Mouse (Mus musculus) heart, embryonic 15.5 days (tissue): Measurements from ENCODE around the gene Setd1a. TPM values are rescaled to one million over a fixed set of nuclear protein-coding genes. Genes with fewer than 3 reads are reported as not detected.

Experiments
- ATAC-seq: fragments of 200-750 bp; cut with Nextera tagmentation; replicated peaks from 2 replicates; pipeline ENCODE4 v1.8.0; 2017; ENCODE audit warnings: low read depth, moderate TSS enrichment; ENCODE audit not compliant: insufficient number of reproducible peaks, insufficient read depth, low FRiP score
- H3K27ac ChIP-seq: fragments of 300-500 bp; sonication (generic); 2 replicates; pipeline ENCODE4 v1.5.1; 2015; ENCODE audit warnings: mild to moderate bottlenecking, inconsistent platforms
- H3K27me3 ChIP-seq: fragments of 300-500 bp; sonication (generic); 2 replicates; pipeline ENCODE4 v1.6.1; 2015; ENCODE audit warnings: inconsistent platforms
- H3K36me3 ChIP-seq: fragments of 300-500 bp; sonication (generic); 2 replicates; pipeline ENCODE4 v1.6.1; 2015; ENCODE audit warnings: mild to moderate bottlenecking, inconsistent platforms
- H3K4me1 ChIP-seq: fragments of 300-500 bp; sonication (generic); replicated peaks from 2 replicates; pipeline ENCODE4 v1.6.1; 2015; ENCODE audit warnings: inconsistent platforms
- H3K4me2 ChIP-seq: fragments of 300-500 bp; sonication (generic); 2 replicates; pipeline ENCODE4 v1.6.1; 2015; ENCODE audit warnings: inconsistent platforms, mild to moderate bottlenecking, moderate library complexity
- H3K4me3 ChIP-seq: fragments of 300-500 bp; sonication (generic); 2 replicates; pipeline ENCODE4 v1.5.1; 2015; ENCODE audit warnings: mild to moderate bottlenecking, inconsistent platforms
- H3K9ac ChIP-seq: fragments of 300-500 bp; sonication (generic); 2 replicates; pipeline ENCODE4 v1.6.1; 2015; ENCODE audit warnings: mild to moderate bottlenecking, inconsistent platforms
- H3K9me3 ChIP-seq: fragments of 300-500 bp; sonication (generic); replicated peaks from 2 replicates; pipeline ENCODE4 v1.6.1; 2016; ENCODE audit warnings: inconsistent platforms
- WGBS: fragments of 180-500 bp; shearing (Covaris S2); methylation state at CpG from one replicate; pipeline ENCODE4 v1.1.7; 2015; ENCODE audit warnings: mixed read lengths; 5-methylcytosine and 5-hydroxymethylcytosine counted together
- polyA plus RNA-seq: library from polyadenylated mRNA; unstranded; fragments of >200 nt; fragmentation: Nextera tagmentation; extraction: Ambion mirVana; gene quantifications from 2 replicates; pipeline ENCODE4 v1.2.1, GENCODE M21; 2015

Setd1a gene
- polyA plus RNA-seq, 1 experiment from 2014 or later: 13.0 TPM

DNA sequence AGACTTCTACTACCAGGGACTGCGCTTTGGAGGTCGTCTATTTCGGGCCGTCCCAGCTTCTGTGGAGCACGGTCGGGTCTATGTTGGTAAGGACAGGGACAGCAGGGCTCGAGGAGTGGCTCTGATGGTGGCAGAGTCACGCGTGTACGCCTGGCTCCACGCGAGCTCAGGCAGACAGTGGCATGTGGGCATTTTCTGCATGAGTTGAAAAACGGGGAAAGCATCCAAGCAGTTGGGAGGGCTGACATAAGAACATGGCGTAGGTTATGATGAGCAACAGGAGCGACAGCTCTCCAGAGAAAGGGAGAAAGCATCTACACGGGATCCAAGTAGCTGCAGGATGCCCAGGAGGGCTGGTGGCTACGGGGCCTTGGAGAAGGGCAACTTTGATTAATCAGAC, 25.8 kb downstream of the Setd1a start:
- Histone ChIP-seq H3K36me3 (peaks cover 29% of the 10 kb centered on the region), H3K9ac (no peak overlapping the region), H3K4me2 (no peak overlapping the region), H3K27me3 (no peaks in the 10 kb centered on the region), H3K27ac (no peak overlapping the region), H3K4me1 (peaks cover 11% of the 10 kb centered on the region), H3K4me3 (no peak overlapping the region), H3K9me3 (no peaks in the 10 kb centered on the region)
- ATAC-seq: no peak
- 90% methylated on average over 17 of the region's 17 CpGs for WGBS

DNA sequence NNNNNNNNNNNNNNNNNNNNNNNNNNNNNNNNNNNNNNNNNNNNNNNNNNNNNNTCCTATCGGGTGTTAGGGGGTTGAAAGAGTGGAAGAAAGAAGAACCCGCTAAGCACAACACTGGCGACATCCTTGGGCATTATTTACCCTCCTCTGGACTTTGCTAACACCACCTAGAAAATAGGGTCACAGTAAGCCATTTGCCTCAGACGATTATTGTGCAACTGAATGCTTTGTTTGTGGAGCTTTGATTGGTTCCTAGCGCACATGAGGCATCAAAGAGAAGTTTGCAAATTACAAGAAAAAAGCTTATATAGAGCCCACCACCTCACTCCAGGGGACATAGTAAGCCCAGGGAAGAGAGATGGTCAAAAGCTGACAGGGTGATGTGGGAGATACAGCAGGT, 32.4 kb downstream of the Setd1a start:
- 62% methylated on average over 5 of the region's 5 CpGs for WGBS
- ATAC-seq: no peak
- no peak overlapping the region for H3K4me3 ChIP-seq
- H3K4me1 ChIP-seq: peaks cover 1% of the 10 kb centered on the region
- no peaks in the 10 kb centered on the region for H3K9me3 ChIP-seq
- H3K27ac ChIP-seq: no peak overlapping the region
- no peak overlapping the region for H3K9ac ChIP-seq
- H3K4me2 ChIP-seq: no peak overlapping the region
- no peaks in the 10 kb centered on the region for H3K27me3 ChIP-seq
- no peaks in the 10 kb centered on the region for H3K36me3 ChIP-seq

DNA sequence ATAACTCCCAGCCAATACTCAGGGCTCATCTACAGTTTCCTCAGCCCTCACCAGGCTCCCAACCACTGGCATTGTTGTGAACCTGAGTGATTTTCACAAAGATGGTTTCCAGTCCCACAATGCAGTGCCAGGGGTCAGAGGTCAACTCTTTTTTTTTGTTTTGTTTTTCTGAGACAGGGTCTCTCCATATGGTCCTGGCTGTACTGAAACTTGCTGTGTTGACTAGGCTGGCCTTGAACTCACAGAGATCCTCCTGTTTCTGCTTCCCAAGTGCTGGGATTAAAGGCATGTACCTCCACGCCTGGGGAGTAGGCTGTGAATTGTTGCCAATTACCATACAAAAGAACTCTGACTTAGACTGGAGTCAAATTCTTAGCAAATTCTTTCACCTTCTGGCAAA, 33.4 kb downstream of the Setd1a start:
- WGBS: 92% methylated on average over 1 of the region's 1 CpGs
- no peak overlapping the region for H3K9ac ChIP-seq
- ATAC-seq: no peak
- H3K4me1 ChIP-seq: peaks cover 11% of the 10 kb centered on the region
- no peaks in the 10 kb centered on the region for H3K27me3 ChIP-seq
- H3K36me3 ChIP-seq: no peaks in the 10 kb centered on the region
- no peaks in the 10 kb centered on the region for H3K9me3 ChIP-seq
- no peak overlapping the region for H3K27ac ChIP-seq
- H3K4me2 ChIP-seq: no peak overlapping the region
- H3K4me3 ChIP-seq: no peak overlapping the region

DNA sequence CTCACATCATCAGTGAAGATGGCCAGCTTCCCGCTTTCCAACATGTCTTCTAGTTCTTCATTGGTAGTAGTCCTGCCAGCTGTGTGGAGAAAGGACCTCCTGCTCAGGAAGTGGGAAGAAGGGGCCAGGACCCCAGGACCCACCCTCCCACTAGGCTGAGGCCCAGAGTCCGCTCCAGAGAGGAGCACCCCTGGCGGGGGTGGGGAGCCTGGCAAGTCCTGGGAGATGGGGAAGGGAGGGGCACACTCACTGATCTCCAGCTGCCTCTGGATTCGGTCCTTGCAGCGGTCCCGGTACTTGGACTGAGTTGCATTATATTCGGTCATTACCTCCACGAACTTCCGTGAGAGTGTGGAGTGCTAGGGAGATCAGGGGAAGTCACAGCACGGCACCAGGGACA, 34.2 kb downstream of the Setd1a start:
- Histone ChIP-seq H3K27ac (no peak overlapping the region), H3K9me3 (no peaks in the 10 kb centered on the region), H3K4me2 (no peak overlapping the region), H3K27me3 (no peaks in the 10 kb centered on the region), H3K4me1 (peaks cover 17% of the 10 kb centered on the region), H3K9ac (no peak overlapping the region), H3K4me3 (no peak overlapping the region), H3K36me3 (no peaks in the 10 kb centered on the region)
- WGBS: 74% methylated on average over 10 of the region's 10 CpGs
- ATAC-seq: no peak

DNA sequence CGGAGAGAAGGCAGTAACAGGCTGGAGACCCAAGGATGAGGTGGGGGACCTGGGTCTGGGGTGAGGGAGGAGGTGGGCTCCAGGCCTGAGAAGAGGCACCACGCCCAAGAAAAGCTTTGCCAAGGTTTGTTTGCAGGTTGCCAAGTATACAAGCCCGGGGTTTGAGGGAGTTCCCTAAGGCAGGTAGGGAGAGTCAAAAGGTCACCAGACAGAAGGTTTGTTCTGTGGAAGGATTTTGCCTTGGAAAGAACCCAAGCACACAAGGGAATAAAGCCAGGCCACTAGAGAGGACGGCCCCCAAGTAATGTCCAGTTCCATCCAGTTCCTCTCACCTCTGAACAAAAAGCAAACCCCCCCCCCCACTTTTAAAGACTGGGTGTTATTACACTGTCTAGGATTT, 34.8 kb downstream of the Setd1a start:
- no peak overlapping the region for H3K27ac ChIP-seq
- peaks cover 21% of the 10 kb centered on the region for H3K4me1 ChIP-seq
- no peaks in the 10 kb centered on the region for H3K9me3 ChIP-seq
- no peaks in the 10 kb centered on the region for H3K36me3 ChIP-seq
- WGBS: 76% methylated on average over 4 of the region's 4 CpGs
- no peak overlapping the region for H3K4me2 ChIP-seq
- no peak for ATAC-seq
- no peak overlapping the region for H3K9ac ChIP-seq
- H3K4me3 ChIP-seq: no peak overlapping the region
- no peaks in the 10 kb centered on the region for H3K27me3 ChIP-seq

DNA sequence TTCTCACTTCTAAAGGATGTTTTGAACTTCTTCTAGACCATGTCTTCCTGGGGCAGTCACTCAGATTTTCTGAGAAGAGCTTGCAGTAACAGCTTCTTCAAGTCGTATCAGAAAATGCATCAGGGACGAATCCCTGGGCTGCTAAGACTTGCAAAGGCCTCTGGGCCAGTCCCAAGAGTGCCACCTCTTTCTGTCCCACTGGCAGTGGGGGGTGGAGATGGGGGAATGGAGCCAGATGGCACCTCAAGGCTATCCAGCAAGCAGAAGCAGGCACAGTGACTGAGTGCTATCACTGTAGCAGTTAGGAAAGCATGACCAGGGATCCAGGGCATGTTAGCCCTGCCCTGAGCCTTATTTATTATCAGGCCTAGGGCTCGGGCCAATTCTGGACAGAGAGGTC, 35.8 kb downstream of the Setd1a start:
- Histone ChIP-seq H3K4me2 (no peak overlapping the region), H3K27ac (no peak overlapping the region), H3K4me1 (peaks cover 21% of the 10 kb centered on the region), H3K9me3 (no peaks in the 10 kb centered on the region), H3K9ac (no peak overlapping the region), H3K27me3 (no peaks in the 10 kb centered on the region), H3K4me3 (no peak overlapping the region), H3K36me3 (no peaks in the 10 kb centered on the region)
- 63% methylated on average over 3 of the region's 3 CpGs for WGBS
- ATAC-seq: no peak

DNA sequence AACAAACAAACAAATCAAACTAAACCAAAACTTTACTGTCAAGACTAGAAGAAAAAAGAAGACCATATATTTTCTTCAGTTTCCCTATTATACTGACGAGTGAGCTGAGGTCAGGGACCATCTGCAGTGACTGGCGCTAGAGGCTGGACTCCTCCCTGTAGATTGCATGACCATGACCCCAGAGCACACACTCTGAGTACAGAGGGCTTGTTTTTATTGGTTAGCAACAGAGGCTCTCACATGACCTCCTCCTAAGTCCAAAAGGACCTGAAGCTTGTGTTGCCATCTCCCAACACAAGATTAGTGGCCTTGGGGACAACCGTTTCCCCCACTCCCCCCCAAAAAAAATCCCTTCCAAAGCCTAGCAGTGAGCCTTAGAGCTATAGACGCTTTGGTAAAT, 37.4 kb downstream of the Setd1a start:
- H3K9ac ChIP-seq: no peak overlapping the region; the same call in 1 of the 2 replicates
- peak overlapping the region; percentile 45 for H3K4me2 ChIP-seq
- 0 out of 2 replicates have a peak overlapping the region, but pooled peaks have one; percentile 3 for H3K4me3 ChIP-seq
- no peak for ATAC-seq
- WGBS: 71% methylated on average over 4 of the region's 4 CpGs
- H3K27me3 ChIP-seq: no peaks in the 10 kb centered on the region; the same call in 1 of the 2 replicates
- no peaks in the 10 kb centered on the region for H3K36me3 ChIP-seq
- H3K27ac ChIP-seq: peak overlapping the region; percentile 88
- peaks cover 21% of the 10 kb centered on the region for H3K4me1 ChIP-seq
- H3K9me3 ChIP-seq: no peaks in the 10 kb centered on the region

DNA sequence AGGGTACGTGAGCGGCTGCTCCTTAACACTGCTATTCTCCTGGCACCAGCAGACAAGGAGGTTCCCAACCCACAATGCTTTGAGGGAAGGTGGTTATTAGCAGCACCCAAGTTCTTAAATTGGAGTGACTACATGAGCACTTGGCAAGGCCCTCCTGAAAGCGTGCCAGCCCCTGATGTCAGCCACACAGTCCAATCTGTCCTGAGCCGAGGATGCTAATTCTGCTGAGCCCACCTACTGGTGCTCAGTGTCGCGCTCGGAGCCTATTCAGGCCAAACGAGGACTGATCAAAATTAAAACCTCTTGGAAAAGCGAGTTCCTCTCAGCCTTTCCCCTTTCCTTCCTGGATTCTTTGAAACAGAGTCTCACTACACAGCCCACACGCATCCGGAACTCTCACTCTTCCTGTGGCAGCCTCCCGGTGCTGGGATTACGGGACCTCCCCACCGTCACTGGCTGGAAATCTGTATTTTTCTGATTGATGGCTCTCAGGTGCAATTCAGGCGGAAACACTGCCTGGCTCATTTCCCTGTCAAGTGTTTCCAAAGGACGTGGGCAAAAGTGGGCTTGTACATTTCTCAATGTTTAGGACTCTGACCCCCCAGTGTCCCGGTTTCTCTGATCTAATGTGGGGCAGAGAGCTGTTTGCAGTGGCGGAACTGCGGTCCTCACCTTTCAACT, 37.9 kb downstream of the Setd1a start:
- Histone ChIP-seq H3K9ac (peak overlapping the region; percentile 8; the same call in 1 of the 2 replicates), H3K4me3 (0 out of 2 replicates have a peak overlapping the region, but pooled peaks have one; percentile 3), H3K27ac (peak overlapping the region; percentile 88), H3K4me1 (peaks cover 21% of the 10 kb centered on the region), H3K27me3 (no peaks in the 10 kb centered on the region; the same call in 1 of the 2 replicates), H3K36me3 (no peaks in the 10 kb centered on the region), H3K4me2 (peak overlapping the region; percentile 45), H3K9me3 (no peaks in the 10 kb centered on the region)
- ATAC-seq: peak; percentile 79
- WGBS: 61% methylated on average over 19 of the region's 19 CpGs

DNA sequence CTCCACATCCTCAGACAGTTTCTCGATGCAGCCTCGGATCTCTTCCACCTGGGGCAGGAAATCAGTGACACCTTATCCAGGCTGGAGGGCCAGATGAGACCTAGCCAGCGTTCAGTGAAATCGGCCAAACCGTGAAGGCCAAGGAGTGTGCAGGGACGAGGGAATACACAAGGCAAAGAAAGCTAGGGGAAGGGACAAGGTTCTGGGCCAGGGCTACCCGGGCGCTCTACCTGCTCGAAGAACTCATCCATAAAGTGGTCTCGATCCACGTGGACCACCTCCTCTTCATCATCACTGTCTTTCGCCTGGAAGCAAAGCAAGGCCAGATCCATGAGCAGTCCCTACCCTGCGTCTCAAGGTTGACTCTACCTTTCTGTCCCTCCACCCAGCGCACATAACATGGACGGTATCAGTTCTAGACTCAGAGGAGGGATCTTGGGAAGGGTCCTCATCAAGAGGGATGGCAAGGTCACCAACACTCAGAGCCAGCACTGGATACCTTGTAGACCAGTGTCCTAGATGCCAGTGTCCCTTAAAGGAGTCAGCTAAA, 38.7 kb downstream of the Setd1a start:
- Histone ChIP-seq H3K4me3 (no peak overlapping the region), H3K9me3 (no peaks in the 10 kb centered on the region), H3K27ac (peak overlapping the region; percentile 0; the same call in 1 of the 2 replicates), H3K27me3 (no peaks in the 10 kb centered on the region; the same call in 1 of the 2 replicates), H3K36me3 (no peaks in the 10 kb centered on the region), H3K9ac (no peak overlapping the region), H3K4me1 (peaks cover 21% of the 10 kb centered on the region), H3K4me2 (no peak overlapping the region)
- no peak for ATAC-seq
- 86% methylated on average over 15 of the region's 15 CpGs for WGBS

DNA sequence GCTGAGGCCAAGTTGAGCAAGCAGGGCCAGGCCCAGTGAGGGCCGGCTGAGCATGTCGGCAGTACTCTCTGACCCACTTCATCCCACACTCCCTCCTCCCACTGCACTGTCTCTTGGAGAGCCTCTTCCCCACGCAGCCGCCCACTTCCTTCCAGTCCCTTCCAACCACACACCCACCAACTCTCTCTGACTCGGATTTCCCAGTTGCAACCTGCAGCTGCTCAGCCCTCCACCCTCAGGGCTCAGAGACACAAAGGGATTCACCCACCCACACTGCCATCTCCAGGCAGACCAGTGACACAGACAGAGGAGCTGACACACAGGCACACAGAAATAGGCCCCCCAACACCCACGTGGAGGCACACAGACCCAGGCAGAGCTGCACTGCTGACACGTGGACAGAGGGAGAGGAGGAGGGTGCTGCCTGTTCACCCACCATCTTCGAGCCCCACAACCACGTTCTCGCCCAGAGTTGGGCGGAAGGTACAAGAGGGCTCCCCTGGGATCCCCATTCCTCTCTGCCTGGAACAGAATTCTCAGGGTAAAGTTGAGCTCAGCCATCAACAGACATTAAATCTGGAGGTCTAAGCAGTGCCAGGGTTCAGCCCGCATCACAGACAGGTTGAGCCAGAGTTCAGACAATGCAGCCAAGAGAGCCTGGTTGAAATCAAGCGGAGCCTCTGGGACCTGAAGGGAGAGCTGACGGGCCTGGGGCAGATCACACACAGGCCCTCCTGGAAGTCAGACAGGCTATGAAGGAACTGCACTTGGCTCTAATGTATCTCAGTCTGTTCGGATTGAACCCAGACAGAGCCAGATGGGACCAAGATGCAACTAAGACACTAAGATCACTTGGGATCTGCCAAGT, 39.7 kb downstream of the Setd1a start:
- ATAC-seq: peak; percentile 44; the same call in 1 of the 2 replicates
- H3K4me3 ChIP-seq: no peak overlapping the region
- H3K27ac ChIP-seq: peak overlapping the region; percentile 0; the same call in 1 of the 2 replicates
- H3K36me3 ChIP-seq: no peaks in the 10 kb centered on the region
- no peak overlapping the region for H3K9ac ChIP-seq
- H3K4me2 ChIP-seq: no peak overlapping the region
- no peaks in the 10 kb centered on the region; the same call in 1 of the 2 replicates for H3K27me3 ChIP-seq
- no peaks in the 10 kb centered on the region for H3K9me3 ChIP-seq
- peaks cover 21% of the 10 kb centered on the region for H3K4me1 ChIP-seq
- WGBS: 51% methylated on average over 15 of the region's 15 CpGs

DNA sequence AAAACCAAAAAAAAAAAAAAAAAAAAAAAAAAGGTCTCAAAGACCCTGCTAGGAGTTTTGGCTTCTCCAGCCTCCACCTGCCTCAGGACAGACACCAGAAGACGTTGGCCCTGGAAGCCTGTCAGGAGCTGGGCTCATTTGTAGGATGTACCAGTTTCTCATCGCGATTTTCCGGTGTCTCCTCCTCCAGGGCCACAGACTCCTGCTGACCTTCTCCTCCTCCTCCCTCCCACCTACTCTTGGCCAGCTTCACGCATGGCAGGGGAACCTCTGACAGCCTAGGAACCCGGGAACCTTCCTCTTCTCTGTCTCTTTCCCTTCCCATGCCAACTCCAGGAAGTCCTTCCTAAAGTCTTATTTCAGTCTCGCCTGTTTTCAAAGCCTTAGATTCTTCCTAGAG, 40.6 kb downstream of the Setd1a start:
- Histone ChIP-seq H3K9me3 (no peaks in the 10 kb centered on the region), H3K27ac (no peak overlapping the region), H3K27me3 (no peaks in the 10 kb centered on the region; the same call in 1 of the 2 replicates), H3K4me2 (no peak overlapping the region), H3K4me1 (peaks cover 21% of the 10 kb centered on the region), H3K9ac (no peak overlapping the region), H3K4me3 (no peak overlapping the region), H3K36me3 (no peaks in the 10 kb centered on the region)
- whole genome bisulfite sequencing: 74% methylated on average over 7 of the region's 7 CpGs
- no peak for ATAC-seq
